Mouse (Mus musculus): ENCODE data around the gene Atf5. TPM values are rescaled to one million over a fixed set of nuclear protein-coding genes. Genes with fewer than 3 reads are reported as not detected.

Atf5 gene
- polyA plus RNA-seq, 2 experiments = 3.7 to 47.9 TPM

- no peak overlapping the region for H3K27ac ChIP-seq (replicated peaks; ENCODE audit: low read depth, low read length)
- H3K4me1 ChIP-seq (ENCODE audit: control insufficient read depth, insufficient read depth, low read length) = peaks cover 7% of the 10 kb centered on the region; the same call in 1 of the 2 replicates
- DNase-seq (ENCODE audit: low spot score) (no peak), ATAC-seq (ENCODE audit: low FRiP score, low read depth) (no peak)
- TF ChIP-seq POLR2A (IDR thresholded peaks at IDR 0.05; ENCODE audit: borderline replicate concordance, extremely low read depth, insufficient read depth, insufficient read length) = no peak
- no peaks in the 10 kb centered on the region for H3K9me3 ChIP-seq (ENCODE audit: control insufficient read depth, low read length)
- WGBS = 97% methylated on average over 8 of the region's 8 CpGs
- peaks cover 27% of the 10 kb centered on the region; the same call in 1 of the 2 replicates for H3K27me3 ChIP-seq (ENCODE audit: control insufficient read depth, insufficient read depth, low read length)
- H3K9ac ChIP-seq (ENCODE audit: low read depth, low read length, severe bottlenecking) = no peak overlapping the region
- no peak overlapping the region for H3K4me3 ChIP-seq (replicated peaks; ENCODE audit: low read length)
- H3K4me2 ChIP-seq (replicated peaks; ENCODE audit: low read depth, low read length, severe bottlenecking) = no peak overlapping the region
- H3K36me3 ChIP-seq (ENCODE audit: control insufficient read depth, insufficient read depth, low read length) = peaks cover 70% of the 10 kb centered on the region
Measured at GRCm38 (mm10) chr7:44841825-44842463, 25.5 kb upstream of the Atf5 start.

- Histone ChIP-seq H3K27ac (replicated peaks; ENCODE audit: low read depth, low read length) (no peak overlapping the region), H3K4me3 (replicated peaks; ENCODE audit: low read length) (peak overlapping the region; percentile 31; the same call in 1 of the 2 replicates), H3K4me1 (ENCODE audit: control insufficient read depth, insufficient read depth, low read length) (peaks cover 7% of the 10 kb centered on the region; the same call in 1 of the 2 replicates), H3K9me3 (ENCODE audit: control insufficient read depth, low read length) (no peaks in the 10 kb centered on the region), H3K9ac (ENCODE audit: low read depth, low read length, severe bottlenecking) (no peak overlapping the region), H3K36me3 (ENCODE audit: control insufficient read depth, insufficient read depth, low read length) (peaks cover 56% of the 10 kb centered on the region), H3K4me2 (replicated peaks; ENCODE audit: low read depth, low read length, severe bottlenecking) (peak overlapping the region; percentile 47; the same call in 1 of the 2 replicates), H3K27me3 (ENCODE audit: control insufficient read depth, insufficient read depth, low read length) (peaks cover 27% of the 10 kb centered on the region; the same call in 1 of the 2 replicates)
- DNase-seq (ENCODE audit: low spot score) (no peak), ATAC-seq (ENCODE audit: low FRiP score, low read depth) (no peak)
- 40% methylated on average over 14 of the region's 14 CpGs for WGBS
- TF ChIP-seq POLR2A (IDR thresholded peaks at IDR 0.05; ENCODE audit: borderline replicate concordance, extremely low read depth, insufficient read depth, insufficient read length) = no peak
Measured at GRCm38 (mm10) chr7:44840426-44840825, 24.0 kb upstream of the Atf5 start.

- peak; percentile 31 for DNase-seq (ENCODE audit: low spot score)
- WGBS = 2% methylated on average over 45 of the region's 58 CpGs
Measured at GRCm38 (mm10) chr7:44839491-44840191, 23.2 kb upstream of the Atf5 start.

GRCm38 (mm10) chr7:44839171-44839490 lies 22.7 kb upstream of the Atf5 start:
- H3K36me3 ChIP-seq (ENCODE audit: control insufficient read depth, insufficient read depth, low read length) = peaks cover 43% of the 10 kb centered on the region
- no peak for ATAC-seq (ENCODE audit: low FRiP score, low read depth)
- DNase-seq (ENCODE audit: low spot score) = no peak
- H3K27me3 ChIP-seq (ENCODE audit: control insufficient read depth, insufficient read depth, low read length) = peaks cover 27% of the 10 kb centered on the region; the same call in 1 of the 2 replicates
- 32% methylated on average over 11 of the region's 11 CpGs for WGBS
- H3K4me3 ChIP-seq (replicated peaks; ENCODE audit: low read length) = peak overlapping the region; percentile 31
- peak overlapping the region; percentile 13 for H3K9ac ChIP-seq (ENCODE audit: low read depth, low read length, severe bottlenecking)
- H3K27ac ChIP-seq (replicated peaks; ENCODE audit: low read depth, low read length) = no peak overlapping the region
- no peak for TF ChIP-seq POLR2A (IDR thresholded peaks at IDR 0.05; ENCODE audit: borderline replicate concordance, extremely low read depth, insufficient read depth, insufficient read length)
- peaks cover 7% of the 10 kb centered on the region; the same call in 1 of the 2 replicates for H3K4me1 ChIP-seq (ENCODE audit: control insufficient read depth, insufficient read depth, low read length)
- peak overlapping the region; percentile 47 for H3K4me2 ChIP-seq (replicated peaks; ENCODE audit: low read depth, low read length, severe bottlenecking)
- no peaks in the 10 kb centered on the region for H3K9me3 ChIP-seq (ENCODE audit: control insufficient read depth, low read length)

More at GRCm38 (mm10) chr7:44839491-44840191, 23.2 kb upstream of the Atf5 start:
- TF ChIP-seq POLR2A (IDR thresholded peaks at IDR 0.05; ENCODE audit: borderline replicate concordance, extremely low read depth, insufficient read depth, insufficient read length) = no peak
- H3K9ac ChIP-seq (ENCODE audit: low read depth, low read length, severe bottlenecking) = peak overlapping the region; percentile 13
- H3K4me1 ChIP-seq (ENCODE audit: control insufficient read depth, insufficient read depth, low read length) = peaks cover 7% of the 10 kb centered on the region; the same call in 1 of the 2 replicates
- no peak overlapping the region for H3K27ac ChIP-seq (replicated peaks; ENCODE audit: low read depth, low read length)
- peaks cover 48% of the 10 kb centered on the region for H3K36me3 ChIP-seq (ENCODE audit: control insufficient read depth, insufficient read depth, low read length)
- ATAC-seq (ENCODE audit: low FRiP score, low read depth) = peak; percentile 37
- H3K4me3 ChIP-seq (replicated peaks; ENCODE audit: low read length) = peak overlapping the region; percentile 31
- H3K27me3 ChIP-seq (ENCODE audit: control insufficient read depth, insufficient read depth, low read length) = peaks cover 27% of the 10 kb centered on the region; the same call in 1 of the 2 replicates
- peak overlapping the region; percentile 47 for H3K4me2 ChIP-seq (replicated peaks; ENCODE audit: low read depth, low read length, severe bottlenecking)
- H3K9me3 ChIP-seq (ENCODE audit: control insufficient read depth, low read length) = no peaks in the 10 kb centered on the region

GRCm38 (mm10) chr7:44838073-44838472 lies 21.6 kb upstream of the Atf5 start:
- no peak for TF ChIP-seq POLR2A (IDR thresholded peaks at IDR 0.05; ENCODE audit: borderline replicate concordance, extremely low read depth, insufficient read depth, insufficient read length)
- ATAC-seq (ENCODE audit: low FRiP score, low read depth) (no peak), DNase-seq (ENCODE audit: low spot score) (no peak)
- H3K4me3 ChIP-seq (replicated peaks; ENCODE audit: low read length) = no peak overlapping the region
- H3K27me3 ChIP-seq (ENCODE audit: control insufficient read depth, insufficient read depth, low read length) = peaks cover 27% of the 10 kb centered on the region; the same call in 1 of the 2 replicates
- H3K9ac ChIP-seq (ENCODE audit: low read depth, low read length, severe bottlenecking) = no peak overlapping the region
- no peak overlapping the region for H3K4me2 ChIP-seq (replicated peaks; ENCODE audit: low read depth, low read length, severe bottlenecking)
- H3K4me1 ChIP-seq (ENCODE audit: control insufficient read depth, insufficient read depth, low read length) = peaks cover 7% of the 10 kb centered on the region; the same call in 1 of the 2 replicates
- peaks cover 33% of the 10 kb centered on the region for H3K36me3 ChIP-seq (ENCODE audit: control insufficient read depth, insufficient read depth, low read length)
- WGBS = 87% methylated on average over 6 of the region's 6 CpGs
- H3K27ac ChIP-seq (replicated peaks; ENCODE audit: low read depth, low read length) = no peak overlapping the region
- H3K9me3 ChIP-seq (ENCODE audit: control insufficient read depth, low read length) = no peaks in the 10 kb centered on the region

Measured in limb, embryonic 14.5 days (tissue).